Mouse (Mus musculus): Measurements from ENCODE around the gene Ubb.
"Not testable (repeated sequence)": the region's sequence is repeated elsewhere in the genome, so short reads cannot be mapped to it uniquely, and the experiment has no call there.

Ubb gene

GRCm38 (mm10) chr11:62550727-62551225 is at the start of gene Ubb:
Ubb (plus strand) TSS chr11:62551171.
- peak; percentile 98 for DNase-seq

GRCm38 (mm10) chr11:62507683-62508082 is 43.3 kb upstream of the Ubb start:
- peak; percentile 9 for DNase-seq

- DNase-seq: not testable (repeated sequence)
These were observed 42.6 kb upstream of the Ubb start for GRCm38 (mm10) chr11:62508365-62508764.

- not testable (repeated sequence) for DNase-seq
These were observed 42.2 kb upstream of the Ubb start for GRCm38 (mm10) chr11:62508816-62509215.

- no peak for DNase-seq
These were observed 41.4 kb upstream of the Ubb start for GRCm38 (mm10) chr11:62509571-62509970.

- no peak for DNase-seq
These were observed 40.0 kb upstream of the Ubb start for GRCm38 (mm10) chr11:62510956-62511355.

- peak; percentile 14 for DNase-seq
These were observed 39.3 kb upstream of the Ubb start for GRCm38 (mm10) chr11:62511444-62512202.

GRCm38 (mm10) chr11:62512529-62513080 is 38.4 kb upstream of the Ubb start:
- DNase-seq: no peak

- DNase-seq: no peak
These were observed 37.7 kb upstream of the Ubb start for GRCm38 (mm10) chr11:62513311-62513710.

- DNase-seq: no peak
These were observed 32.0 kb upstream of the Ubb start for GRCm38 (mm10) chr11:62518991-62519390.

- no peak for DNase-seq
These were observed 28.7 kb upstream of the Ubb start for GRCm38 (mm10) chr11:62522283-62522682.

GRCm38 (mm10) chr11:62537089-62537488 is 13.9 kb upstream of the Ubb start:
- DNase-seq: no peak

GRCm38 (mm10) chr11:62537590-62537989 is 13.4 kb upstream of the Ubb start:
- no peak for DNase-seq

GRCm38 (mm10) chr11:62538321-62539088 is 12.5 kb upstream of the Ubb start:
- peak; percentile 52 for DNase-seq

GRCm38 (mm10) chr11:62539089-62539890 is 11.7 kb upstream of the Ubb start, which contains the start of gene Cenpv:
Cenpv (minus strand) TSS chr11:62539261.
- peak; percentile 77 for DNase-seq

GRCm38 (mm10) chr11:62540167-62540566 is 10.8 kb upstream of the Ubb start:
- no peak for DNase-seq

GRCm38 (mm10) chr11:62540969-62541368 is 10.0 kb upstream of the Ubb start:
- DNase-seq: no peak

GRCm38 (mm10) chr11:62541581-62541980 is 9.4 kb upstream of the Ubb start:
- no peak for DNase-seq

- no peak for DNase-seq
These were observed 7.0 kb upstream of the Ubb start for GRCm38 (mm10) chr11:62543991-62544390.

- DNase-seq: peak; percentile 21
These were observed 1.2 kb upstream of the Ubb start for GRCm38 (mm10) chr11:62549782-62550181.

- DNase-seq: peak; percentile 65
These were observed 715 bp upstream of the Ubb start for GRCm38 (mm10) chr11:62550227-62550685.

Data from thymus, postnatal 25 days (tissue).